Mouse (Mus musculus) liver, adult (tissue): ENCODE data around the gene 2700097O09Rik.

Experiments
- GATA4 ChIP-seq: IDR thresholded peaks from 2 replicates; pipeline ENCODE4 v1.6.1; 2014; ENCODE audit warnings: mild to moderate bottlenecking, low read length; ENCODE audit not compliant: insufficient replicate concordance

The 2700097O09Rik gene

DNA sequence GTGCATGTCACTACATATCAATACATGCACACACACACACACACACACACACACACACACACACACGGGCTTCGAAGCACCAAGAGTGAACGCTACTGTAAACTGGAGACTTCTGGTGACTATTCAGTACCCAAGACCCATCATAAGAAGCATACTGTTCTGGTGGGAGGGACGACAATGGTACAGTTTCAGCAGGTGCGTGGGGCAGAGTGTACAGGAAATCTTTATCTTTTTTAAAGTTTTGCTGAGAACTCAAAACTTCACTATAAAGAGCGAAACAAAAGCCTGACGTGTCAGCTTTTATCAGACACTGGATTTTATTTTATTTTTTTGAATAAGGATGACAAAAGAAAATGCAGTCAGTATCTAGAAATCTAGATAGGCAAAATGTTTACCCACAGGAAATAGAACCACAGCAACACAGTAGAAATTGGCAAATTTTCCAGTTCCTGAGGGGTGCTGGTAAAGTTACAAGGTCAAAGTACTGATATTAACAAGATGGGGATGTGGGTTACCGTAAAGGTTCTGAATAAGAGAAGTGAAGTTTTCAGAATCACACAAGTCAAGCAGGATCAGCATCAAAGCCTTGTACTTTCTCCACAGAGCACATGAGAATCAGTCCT lies 30.1 kb downstream of the 2700097O09Rik start:
- no peak for TF ChIP-seq GATA4

DNA sequence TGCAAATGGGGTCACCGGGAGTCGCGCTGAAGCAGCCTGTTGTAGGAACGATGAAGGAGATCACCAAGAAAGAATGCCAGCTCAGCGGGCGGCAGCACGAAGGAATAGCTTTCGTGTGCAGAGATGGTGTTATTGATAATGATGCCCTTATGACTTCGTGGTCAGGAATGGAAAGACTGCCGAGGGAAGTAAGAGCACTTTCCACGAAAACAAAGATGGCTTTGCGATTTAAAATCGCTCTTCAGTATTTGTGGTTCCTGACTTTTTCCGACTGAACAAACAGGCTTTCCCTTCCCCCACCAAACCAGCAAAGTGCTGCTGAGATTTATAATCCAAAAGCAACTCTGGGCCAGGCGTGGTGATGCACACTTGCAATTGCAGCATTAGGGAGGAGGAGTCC lies 38.9 kb downstream of the 2700097O09Rik start:
- TF ChIP-seq GATA4: no peak

DNA sequence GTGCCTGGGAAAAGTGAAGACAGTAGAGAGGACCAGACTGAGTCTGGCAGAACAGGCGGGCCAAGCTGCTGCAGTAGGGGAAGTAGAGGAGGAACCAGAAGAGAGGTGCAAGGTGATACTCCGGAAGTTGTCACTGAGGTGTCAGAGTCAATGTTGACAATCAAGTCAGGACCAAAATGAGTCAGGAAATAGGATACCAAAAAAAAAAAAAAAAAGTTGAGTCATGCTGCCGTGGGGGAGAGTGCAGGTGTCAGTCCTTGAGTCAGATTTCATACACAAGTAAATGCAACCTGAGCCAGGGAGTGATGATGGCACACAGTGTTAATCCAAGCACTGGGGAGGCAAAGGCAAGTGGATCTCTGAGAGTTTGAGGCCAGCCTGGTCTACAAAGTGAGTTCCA lies 52.8 kb downstream of the 2700097O09Rik start:
- TF ChIP-seq GATA4: no peak

DNA sequence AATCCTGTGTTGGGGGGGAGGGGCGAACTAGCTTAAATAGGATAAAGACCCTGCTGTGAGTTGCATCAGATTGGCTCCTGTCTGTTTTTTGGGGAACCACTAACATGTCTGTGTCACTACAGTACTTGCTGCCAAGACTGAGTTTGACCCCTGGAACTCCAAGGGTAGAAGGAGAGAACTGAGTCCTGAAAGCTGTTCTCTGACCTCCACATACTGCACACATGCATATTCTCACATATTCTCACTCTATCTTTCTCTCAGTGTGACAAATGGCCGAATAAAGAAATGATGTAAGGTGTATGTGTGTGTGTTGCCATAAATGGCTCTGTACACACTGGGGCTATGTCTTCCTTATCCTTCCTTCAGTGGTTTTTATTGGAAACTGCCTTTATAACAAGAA lies 56.6 kb downstream of the 2700097O09Rik start:
- TF ChIP-seq GATA4: no peak

DNA sequence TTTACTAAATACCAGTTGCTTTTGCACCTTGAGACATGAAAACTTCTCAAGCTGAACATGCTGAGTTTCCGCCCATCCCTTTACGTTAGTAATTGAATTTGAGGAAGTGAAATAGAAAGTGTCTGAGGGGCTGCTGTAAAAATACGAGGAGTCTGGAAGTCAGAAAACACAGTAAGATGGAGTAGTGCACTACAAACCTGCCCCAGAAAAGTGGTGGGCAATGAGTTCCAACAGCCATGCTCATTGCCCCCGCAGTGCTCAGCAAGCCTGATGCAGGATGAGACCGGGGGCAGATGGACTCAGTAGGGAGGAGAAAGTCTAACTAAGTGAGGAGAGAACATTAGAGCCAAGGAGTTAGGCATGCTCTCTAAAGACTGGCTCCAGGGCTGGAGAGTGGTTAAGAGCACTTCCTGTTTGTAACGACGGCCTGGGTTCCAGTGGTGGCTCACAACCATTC lies 60.5 kb downstream of the 2700097O09Rik start:
- no peak for TF ChIP-seq GATA4

DNA sequence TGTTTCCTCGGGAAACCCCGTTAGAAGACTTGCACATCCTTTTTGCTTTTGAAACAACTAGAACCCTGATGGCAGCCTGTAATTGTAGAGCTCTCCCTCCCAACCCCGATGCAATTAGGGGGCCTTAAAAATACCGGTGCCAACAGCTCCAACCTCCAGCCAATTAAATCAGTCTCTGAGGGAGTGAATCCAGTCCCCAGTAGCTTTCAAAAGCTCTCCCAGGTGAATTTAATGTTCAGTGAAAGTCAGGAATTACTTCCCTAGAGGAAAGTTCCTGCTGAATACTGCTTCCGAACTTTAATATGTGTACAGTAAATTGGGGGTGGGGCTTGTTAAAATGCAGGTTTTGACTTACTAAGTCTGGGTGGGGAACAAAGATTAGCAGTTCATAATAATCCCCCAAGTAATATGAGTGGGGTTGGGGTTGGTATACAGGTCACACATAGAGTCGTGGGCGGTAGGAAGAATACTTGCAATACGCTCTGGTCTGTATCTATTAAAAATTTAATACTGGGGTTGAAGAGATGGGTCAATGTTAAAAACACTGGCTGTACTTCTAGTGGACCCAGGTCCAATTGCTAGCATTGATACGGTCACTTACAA lies 62.7 kb downstream of the 2700097O09Rik start:
- no peak for TF ChIP-seq GATA4

DNA sequence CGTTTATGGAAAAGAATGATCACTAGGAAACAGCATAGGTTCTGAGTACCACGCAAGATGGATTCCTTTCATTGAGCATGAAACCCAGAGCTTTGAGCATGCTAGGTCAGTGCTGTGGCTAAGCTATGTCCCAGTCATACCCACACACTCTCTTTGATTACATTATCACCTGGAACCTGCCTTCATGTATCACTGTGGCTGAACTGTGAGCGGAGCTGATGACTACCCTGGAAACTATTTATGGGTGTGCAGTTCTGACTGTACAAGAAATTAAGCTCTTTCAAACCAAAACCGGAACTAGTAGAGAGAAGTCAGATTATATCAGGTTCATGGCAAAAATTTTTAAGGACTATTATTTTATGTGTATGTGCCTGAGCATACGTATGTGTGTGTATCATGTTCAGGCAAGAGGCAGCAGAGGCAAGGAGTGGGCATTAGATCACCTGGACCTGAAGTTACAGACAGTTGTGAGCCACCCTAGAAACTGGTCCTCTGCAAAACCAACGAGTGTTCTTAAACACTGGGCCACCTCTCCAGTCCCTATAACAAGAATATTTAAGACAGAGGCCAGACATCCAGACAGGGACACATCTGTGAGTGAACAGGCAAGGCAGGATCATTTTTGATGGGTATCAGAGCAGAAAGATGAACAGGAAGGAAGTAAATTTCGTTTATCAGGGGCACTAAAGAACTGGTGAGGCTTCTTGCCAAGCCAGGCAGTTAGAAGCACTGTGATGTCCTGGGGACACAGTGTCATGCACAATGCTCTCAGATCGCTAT lies 63.4 kb downstream of the 2700097O09Rik start:
- TF ChIP-seq GATA4: no peak

DNA sequence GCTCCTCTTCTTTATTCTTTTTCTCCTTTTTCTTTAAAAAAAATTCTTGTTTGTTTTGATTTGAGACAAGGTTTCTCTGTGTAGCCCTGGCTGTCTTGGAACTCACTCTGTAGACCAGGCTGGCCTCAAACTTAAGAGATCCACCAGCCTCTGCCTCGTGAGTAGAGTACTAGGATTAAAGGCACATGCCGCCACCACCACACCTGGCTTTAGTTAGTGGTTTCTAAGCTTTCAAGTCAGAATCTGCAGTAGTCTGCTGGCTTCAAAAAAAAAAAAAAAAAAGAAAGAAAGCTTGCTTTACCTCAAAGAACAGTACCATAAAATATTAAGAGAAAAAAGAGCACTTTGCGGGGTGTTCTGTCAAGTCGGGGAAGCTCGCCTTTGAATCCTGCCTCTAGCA lies 64.5 kb downstream of the 2700097O09Rik start:
- no peak for TF ChIP-seq GATA4

DNA sequence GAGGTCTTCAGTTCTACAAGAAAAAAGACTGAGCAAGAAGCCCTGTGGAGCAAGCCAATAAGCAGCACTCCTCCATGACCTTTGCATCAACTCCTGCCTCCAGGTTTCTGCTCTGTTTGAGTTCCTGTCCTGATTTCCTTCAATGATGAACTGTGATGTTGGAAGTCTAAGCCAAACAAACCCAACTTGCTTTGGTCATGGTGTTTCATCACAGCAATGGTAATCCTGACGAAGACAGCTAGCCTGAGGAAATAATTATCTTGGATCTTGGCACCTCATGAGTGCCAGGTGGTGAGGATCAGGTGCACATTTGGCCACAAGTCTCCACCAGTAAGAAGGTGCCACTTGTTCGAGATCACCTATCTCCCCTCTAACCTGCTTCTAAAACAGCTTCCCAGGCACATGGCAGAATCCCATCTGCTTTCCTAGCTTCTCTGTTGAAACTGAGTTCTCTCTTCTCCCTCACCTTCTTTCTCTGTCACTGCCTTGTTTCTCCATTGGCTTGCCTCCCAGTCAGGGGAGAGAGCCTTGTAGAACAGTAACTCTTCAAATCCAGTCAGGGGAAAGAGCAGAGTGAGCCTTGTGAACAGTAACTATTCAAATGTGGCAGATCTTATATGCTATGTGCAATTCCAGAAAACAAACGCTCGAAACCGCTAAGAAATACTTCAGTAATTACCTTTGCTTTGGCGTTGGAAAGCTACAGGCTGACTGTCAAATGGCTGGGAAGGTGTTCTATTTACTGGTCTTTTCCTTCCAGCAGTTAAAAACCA lies 66.1 kb downstream of the 2700097O09Rik start, which contains the start of gene Baz1a:
Gene Baz1a, minus strand, starts transcription at position 723 of the 773 bp plus-strand sequence.
- no peak for TF ChIP-seq GATA4

DNA sequence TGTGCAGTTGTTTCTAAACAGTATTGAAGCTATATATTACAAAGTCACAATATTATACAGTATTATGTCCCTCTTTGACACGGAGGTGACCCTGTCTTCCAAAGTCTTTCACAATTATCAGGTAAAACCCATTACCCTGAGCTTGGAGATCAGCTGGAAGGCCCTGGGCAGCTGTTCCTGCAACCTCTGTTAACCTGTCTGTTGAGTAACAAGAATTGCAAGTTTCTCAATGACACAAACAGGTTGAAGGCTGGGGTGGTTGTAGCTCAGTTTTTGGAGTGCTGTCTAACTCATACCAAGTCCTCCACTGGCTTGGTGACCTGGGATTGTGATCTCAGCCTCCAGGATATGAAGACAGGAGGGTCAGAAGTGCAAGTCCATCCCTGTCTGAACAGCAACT lies 66.9 kb downstream of the 2700097O09Rik start:
- no peak for TF ChIP-seq GATA4

DNA sequence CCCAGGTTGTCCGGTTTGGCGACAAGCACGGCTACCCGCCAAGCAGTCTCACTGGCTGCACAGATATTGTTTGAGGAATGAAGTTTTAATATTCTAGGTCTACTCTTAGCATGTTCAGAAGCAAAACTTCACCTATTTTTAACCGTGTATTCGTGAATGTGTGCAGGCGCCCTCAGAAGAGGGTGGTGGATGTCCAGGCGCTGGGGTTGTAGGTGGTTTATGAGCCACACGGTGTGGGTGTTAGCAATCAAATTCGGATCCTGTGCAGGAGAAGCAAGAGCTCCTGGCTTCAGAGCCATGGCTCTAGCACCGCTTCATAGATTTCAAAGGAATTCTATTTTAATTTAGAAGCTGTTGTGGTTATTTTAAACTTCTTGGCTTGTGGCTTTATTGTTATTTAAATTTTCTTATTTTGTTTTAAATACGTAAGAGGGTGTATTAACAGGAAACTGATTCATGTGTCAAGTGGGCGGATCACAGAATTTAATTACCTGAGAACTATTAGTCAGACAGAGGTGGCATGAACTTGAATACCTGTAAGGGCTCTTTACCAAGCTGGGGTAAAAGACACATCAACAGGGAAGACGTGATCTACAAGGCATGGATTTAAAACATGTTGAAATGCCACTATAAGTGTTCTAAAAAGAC lies 72.4 kb downstream of the 2700097O09Rik start:
- TF ChIP-seq GATA4: no peak

DNA sequence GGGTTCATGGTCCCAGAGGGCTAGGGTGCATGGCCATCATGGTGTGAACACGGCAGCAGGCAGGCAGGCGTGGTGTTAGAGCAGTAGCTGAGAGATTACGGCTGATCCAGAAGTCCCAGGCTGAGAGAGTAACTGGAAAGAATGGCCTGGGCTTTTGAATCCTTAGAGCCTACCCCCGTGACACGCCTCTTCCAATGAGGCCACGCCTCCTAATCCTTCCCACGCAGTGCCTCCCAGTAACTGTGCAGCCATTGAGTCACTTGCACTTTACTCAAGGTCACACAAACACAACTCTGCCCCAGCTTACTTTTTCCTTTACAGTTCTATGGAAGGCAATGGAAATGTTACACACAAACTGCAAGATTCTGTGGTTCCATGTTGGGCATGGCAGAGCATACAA lies 73.8 kb downstream of the 2700097O09Rik start:
- TF ChIP-seq GATA4: no peak

DNA sequence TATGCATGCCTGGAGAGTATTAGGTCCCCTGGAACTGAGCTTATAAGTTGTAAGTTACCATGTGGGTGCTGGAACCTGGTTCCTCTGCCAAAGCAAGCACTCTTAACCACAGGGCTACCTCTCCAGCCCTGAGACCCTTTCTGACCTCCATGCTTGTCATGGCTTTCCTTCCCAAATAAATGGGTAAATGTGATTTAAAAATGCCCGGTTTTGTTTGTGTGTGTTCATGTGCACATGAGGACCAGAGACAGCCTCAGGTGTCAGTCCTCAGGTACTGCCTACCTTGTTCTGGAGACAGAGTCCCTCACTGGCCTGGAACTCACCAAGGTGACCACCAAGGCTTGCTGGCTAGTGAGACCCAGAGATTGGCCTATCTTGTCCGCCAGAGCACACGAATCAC lies 75.5 kb downstream of the 2700097O09Rik start:
- TF ChIP-seq GATA4: no peak

DNA sequence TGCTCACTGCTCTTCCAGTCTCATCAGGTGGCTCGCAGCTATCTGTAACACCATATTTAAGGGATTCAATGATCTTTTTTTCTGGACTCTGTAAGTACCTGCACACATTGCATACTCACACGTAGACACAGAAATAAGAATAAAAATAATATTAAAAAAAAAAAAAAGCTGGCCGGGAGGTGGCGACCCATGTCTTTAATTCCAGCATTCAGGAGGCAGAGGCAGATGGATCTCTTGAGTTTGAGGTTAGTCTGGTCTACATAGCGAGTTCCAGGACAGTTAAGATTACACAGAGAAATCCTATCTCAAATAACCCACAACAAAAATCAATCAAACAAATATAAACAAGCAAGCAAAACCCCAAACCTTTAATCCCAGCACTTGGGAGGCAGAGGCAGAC lies 76.1 kb downstream of the 2700097O09Rik start:
- no peak for TF ChIP-seq GATA4
